Mouse (Mus musculus): ENCODE measurements around the gene Cacna1a.

DNA sequence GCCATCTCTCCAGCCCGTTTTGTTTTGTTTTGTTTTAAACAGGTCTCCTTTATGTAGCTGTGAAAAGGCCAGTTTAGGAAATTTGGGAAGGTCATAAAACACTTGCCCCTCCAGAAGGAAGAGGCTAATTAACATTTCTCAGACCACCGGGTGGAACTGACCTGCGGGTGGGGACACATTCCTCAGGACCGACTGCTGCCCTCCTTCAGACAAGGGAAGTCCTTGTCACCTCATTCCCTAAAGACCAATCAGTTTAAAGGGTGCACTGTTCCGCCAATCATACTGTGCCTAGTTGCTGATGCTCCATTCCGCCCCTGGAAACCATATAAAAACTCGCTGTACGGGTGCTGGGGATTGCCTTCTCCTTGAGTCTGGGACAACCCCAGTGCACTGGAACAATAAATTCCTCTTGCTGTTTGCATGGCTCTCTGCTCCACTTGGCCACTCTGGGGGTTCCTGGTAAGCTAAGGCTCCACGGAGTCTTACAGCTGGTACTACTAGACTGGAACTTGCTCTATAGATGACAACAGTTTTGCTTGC, 264.9 kb downstream of the Cacna1a start:
- no peak for TF ChIP-seq POLR2A (IDR thresholded peaks at IDR 0.05; ENCODE audit: control insufficient read depth, extremely low read depth, insufficient read depth, low read length, poor library complexity)
- TF ChIP-seq CTCF (IDR thresholded peaks at IDR 0.05; ENCODE audit: borderline replicate concordance, control insufficient read depth, extremely low read depth, insufficient read depth, low read length, poor library complexity): no peak
